Comparison of ENCODE assay signal across 31 mouse cellular contexts in the genomic region with DNA sequence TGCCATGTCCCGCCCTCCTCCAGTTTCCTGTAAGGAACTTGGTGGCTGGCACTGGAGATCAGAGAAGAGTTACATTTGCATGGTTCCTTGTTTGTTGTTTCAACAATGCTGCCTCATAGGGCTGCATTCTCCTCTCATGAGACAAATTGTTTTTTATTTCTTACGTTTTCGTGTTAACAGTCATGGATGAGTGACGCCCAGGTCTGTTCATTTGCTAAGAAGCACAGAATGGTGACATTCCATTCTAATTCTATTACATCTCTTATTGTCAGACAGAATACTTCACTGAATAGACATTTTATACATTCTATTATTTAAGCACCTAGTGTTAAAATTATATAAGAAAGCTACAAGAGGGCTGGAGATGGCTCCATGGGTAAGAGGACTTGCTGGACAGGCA.
"Had no signal": no experiment of that assay in that cellular context is flagged by ENCODE, and none has a peak within 500 bp of the region (broad histone marks: within the 10 kb centered on the region; RNA-seq: fewer than 3 reads in every experiment).

No protein-coding gene starts in this region.

- H3K36me3 ChIP-seq: limb, embryonic 10.5 days; limb, embryonic 12.5 days; limb, embryonic 13.5 days; limb, embryonic 15.5 days; liver, embryonic 12.5 days; liver, embryonic 13.5 days; liver, embryonic 15.5 days; lung, embryonic 15.5 days; midbrain, embryonic 10.5 days; midbrain, embryonic 12.5 days; midbrain, embryonic 15.5 days; neural tube, embryonic 12.5 days had no signal

- H3K27ac ChIP-seq: left cerebral cortex, adult 2 months; limb, embryonic 10.5 days; limb, embryonic 12.5 days; limb, embryonic 13.5 days; limb, embryonic 15.5 days; liver, embryonic 12.5 days; liver, embryonic 13.5 days; liver, embryonic 14.5 days; liver, embryonic 15.5 days; lung, embryonic 15.5 days; macrophage; midbrain, embryonic 10.5 days; midbrain, embryonic 12.5 days; midbrain, embryonic 15.5 days; neural tube, embryonic 12.5 days had no signal

- H3K27me3 ChIP-seq: limb, embryonic 15.5 days; liver, embryonic 12.5 days; liver, embryonic 13.5 days; liver, embryonic 15.5 days; lung, embryonic 15.5 days; megakaryocyte, embryonic 14.5 days; midbrain, embryonic 12.5 days; midbrain, embryonic 15.5 days; neural tube, embryonic 12.5 days had no signal

- H3K9me3 ChIP-seq: limb, embryonic 10.5 days; limb, embryonic 12.5 days; limb, embryonic 13.5 days; limb, embryonic 15.5 days; liver, embryonic 12.5 days; liver, embryonic 13.5 days; liver, embryonic 15.5 days; lung, embryonic 15.5 days; megakaryocyte, embryonic 14.5 days; midbrain, embryonic 10.5 days; midbrain, embryonic 12.5 days; midbrain, embryonic 15.5 days; neural tube, embryonic 12.5 days had no signal

- H3K4me2 ChIP-seq: limb, embryonic 12.5 days; limb, embryonic 13.5 days; limb, embryonic 15.5 days; liver, embryonic 11.5 days; liver, embryonic 12.5 days; liver, embryonic 13.5 days; liver, embryonic 15.5 days; lung, embryonic 14.5 days; lung, embryonic 15.5 days; midbrain, embryonic 12.5 days; midbrain, embryonic 15.5 days; neural tube, embryonic 12.5 days had no signal

- H3K4me1 ChIP-seq: limb, embryonic 15.5 days; liver, embryonic 12.5 days; liver, embryonic 13.5 days; liver, embryonic 15.5 days; lung, embryonic 15.5 days; midbrain, embryonic 10.5 days; midbrain, embryonic 12.5 days; neural tube, embryonic 12.5 days had no signal

- ATAC-seq: liver, embryonic 12.5 days; liver, postnatal 0 days; lung, postnatal 0 days; midbrain, embryonic 16.5 days had no signal

- H3K9ac ChIP-seq: limb, embryonic 12.5 days; limb, embryonic 13.5 days; limb, embryonic 15.5 days; liver, embryonic 12.5 days; liver, embryonic 13.5 days; liver, embryonic 14.5 days; liver, embryonic 15.5 days; liver, postnatal 0 days; lung, embryonic 14.5 days; lung, embryonic 15.5 days; midbrain, embryonic 12.5 days; midbrain, embryonic 15.5 days; neural tube, embryonic 12.5 days had no signal

- DNase-seq: left cerebral cortex, postnatal 4 days; liver; liver, embryonic 13.5 days; liver, postnatal 0 days; lung, adult 18-20 months; lung, adult 2 months; lung, embryonic 14.5 days; lung, postnatal 10 days; lung, postnatal 14 days; lung, postnatal 36 days; lung, postnatal 4 days; midbrain, embryonic 14.5 days had no signal

- H3K4me3 ChIP-seq: left cerebral cortex, adult 2 months; limb, embryonic 10.5 days; limb, embryonic 12.5 days; limb, embryonic 13.5 days; limb, embryonic 15.5 days; liver, embryonic 12.5 days; liver, embryonic 13.5 days; liver, embryonic 15.5 days; lung, embryonic 15.5 days; megakaryocyte, embryonic 14.5 days; midbrain, embryonic 10.5 days; midbrain, embryonic 12.5 days; midbrain, embryonic 15.5 days; myocyte; neural tube, embryonic 12.5 days had no signal
